Mouse (Mus musculus) G1E (cell line): ENCODE data around the gene N4bp2l2.

Experiments
- CTCF ChIP-seq: IDR thresholded peaks from 2 replicates; pipeline ENCODE4 v1.5.1; 2012; ENCODE audit warnings: low read depth, low read length, inconsistent platforms, mixed read lengths
- GATA1 ChIP-seq: IDR thresholded peaks from 2 replicates; pipeline ENCODE4 v1.6.1; 2012; ENCODE audit warnings: borderline replicate concordance, low read length, inconsistent platforms, mixed read lengths
- GATA2 ChIP-seq: IDR thresholded peaks from 2 replicates; pipeline ENCODE4 v1.6.1; 2012; ENCODE audit warnings: low read depth, low read length, inconsistent platforms, borderline replicate concordance
- TAL1 ChIP-seq: conservative IDR thresholded peaks from 2 replicates; pipeline ENCODE4 v1.6.1; 2012; ENCODE audit warnings: low read depth, low read length, inconsistent platforms, mixed read lengths

- no peak for TF ChIP-seq CTCF
- TF ChIP-seq GATA1 = no peak
- no peak for TF ChIP-seq TAL1
- no peak for TF ChIP-seq GATA2
Observed at GRCm38 (mm10) chr5:150614054-150614453, 51.9 kb downstream of the N4bp2l2 start.
